Mouse (Mus musculus): Measurements from ENCODE around the gene Klhl21. TPM values are rescaled to one million over a fixed set of nuclear protein-coding genes. Genes with fewer than 3 reads are reported as not detected.

Gene Klhl21
- polyA plus RNA-seq, 1 experiment from 2014 or later = 4.2 TPM

DNA sequence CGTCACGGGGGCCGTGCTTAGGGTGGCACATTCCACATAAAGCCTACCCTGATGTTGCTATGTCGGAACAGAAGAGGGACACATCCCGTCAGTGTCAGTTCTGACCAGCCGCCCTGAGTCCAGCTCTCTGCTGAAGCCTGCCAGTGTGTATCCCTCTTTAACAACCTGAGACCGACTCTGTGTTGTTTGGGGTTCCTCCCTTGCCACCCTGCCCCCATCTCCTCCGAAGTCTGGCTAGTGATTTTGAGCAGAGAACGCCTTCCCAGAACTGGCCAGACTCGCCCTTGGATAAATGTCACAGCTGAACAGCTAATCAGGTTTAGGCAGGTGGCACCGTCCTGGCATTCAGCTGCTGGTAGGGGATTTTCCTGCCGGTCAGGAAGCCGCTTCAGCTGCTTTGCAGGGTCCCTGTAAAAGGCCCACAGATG, 2.1 kb downstream of the Klhl21 start:
- 9% methylated on average over 13 of the region's 13 CpGs for WGBS (ENCODE audit: insufficient replicate concordance)
- H3K4me1 ChIP-seq (ENCODE audit: insufficient read depth) = peaks cover 37% of the 10 kb centered on the region
- peak overlapping the region; percentile 83 for H3K9ac ChIP-seq (replicated peaks)
- H3K4me3 ChIP-seq (ENCODE audit: low read depth, low read length) = peak overlapping the region; percentile 87
- H3K9me3 ChIP-seq (ENCODE audit: low read length) = no peaks in the 10 kb centered on the region
- peaks cover 3% of the 10 kb centered on the region; the same call in 1 of the 2 replicates for H3K27me3 ChIP-seq (ENCODE audit: insufficient read depth, low read length)
- DNase-seq (peak; percentile 54), ATAC-seq (peak; percentile 58)
- H3K4me2 ChIP-seq (ENCODE audit: low read depth, low read length) = peak overlapping the region; percentile 95
- peak overlapping the region; percentile 96 for H3K27ac ChIP-seq (ENCODE audit: low read depth)
- H3K36me3 ChIP-seq (replicated peaks; ENCODE audit: insufficient read depth, low read length) = peaks cover 21% of the 10 kb centered on the region; the same call in 1 of the 2 replicates
- TF ChIP-seq CTCF (IDR thresholded peaks at IDR 0.05; ENCODE audit: low read depth) = no peak
- TF ChIP-seq EP300 (IDR thresholded peaks at IDR 0.05; ENCODE audit: low read depth) = no peak

- Histone ChIP-seq H3K9ac (replicated peaks) (peak overlapping the region; percentile 83), H3K9me3 (ENCODE audit: low read length) (no peaks in the 10 kb centered on the region), H3K36me3 (replicated peaks; ENCODE audit: insufficient read depth, low read length) (peaks cover 21% of the 10 kb centered on the region; the same call in 1 of the 2 replicates), H3K4me2 (ENCODE audit: low read depth, low read length) (peak overlapping the region; percentile 95), H3K4me3 (ENCODE audit: low read depth, low read length) (peak overlapping the region; percentile 87), H3K27ac (ENCODE audit: low read depth) (peak overlapping the region; percentile 96), H3K27me3 (ENCODE audit: insufficient read depth, low read length) (peaks cover 3% of the 10 kb centered on the region; the same call in 1 of the 2 replicates), H3K4me1 (ENCODE audit: insufficient read depth) (peaks cover 37% of the 10 kb centered on the region)
- TF ChIP-seq CTCF (IDR thresholded peaks at IDR 0.05; ENCODE audit: low read depth) = no peak
- TF ChIP-seq EP300 (IDR thresholded peaks at IDR 0.05; ENCODE audit: low read depth) = no peak
- 62% methylated on average over 8 of the region's 8 CpGs for WGBS (ENCODE audit: insufficient replicate concordance)
- ATAC-seq (no peak), DNase-seq (no peak)
Measured at GRCm38 (mm10) chr4:152011171-152011760, 2.7 kb downstream of the Klhl21 start.

- Histone ChIP-seq H3K4me1 (ENCODE audit: insufficient read depth) (peaks cover 34% of the 10 kb centered on the region), H3K36me3 (replicated peaks; ENCODE audit: insufficient read depth, low read length) (peaks cover 21% of the 10 kb centered on the region; the same call in 1 of the 2 replicates), H3K27me3 (ENCODE audit: insufficient read depth, low read length) (peaks cover 3% of the 10 kb centered on the region; the same call in 1 of the 2 replicates), H3K4me2 (ENCODE audit: low read depth, low read length) (peak overlapping the region; percentile 95; the same call in 1 of the 2 replicates), H3K9ac (replicated peaks) (no peak overlapping the region), H3K27ac (ENCODE audit: low read depth) (no peak overlapping the region), H3K9me3 (ENCODE audit: low read length) (no peaks in the 10 kb centered on the region), H3K4me3 (ENCODE audit: low read depth, low read length) (no peak overlapping the region)
- no peak for DNase-seq
- whole genome bisulfite sequencing (ENCODE audit: insufficient replicate concordance) = 90% methylated on average over 16 of the region's 16 CpGs
- TF ChIP-seq CTCF (IDR thresholded peaks at IDR 0.05; ENCODE audit: low read depth) (no peak), EP300 (IDR thresholded peaks at IDR 0.05; ENCODE audit: low read depth) (no peak)
- no peak for ATAC-seq
Measured at GRCm38 (mm10) chr4:152012109-152012508, 3.5 kb downstream of the Klhl21 start.

DNA sequence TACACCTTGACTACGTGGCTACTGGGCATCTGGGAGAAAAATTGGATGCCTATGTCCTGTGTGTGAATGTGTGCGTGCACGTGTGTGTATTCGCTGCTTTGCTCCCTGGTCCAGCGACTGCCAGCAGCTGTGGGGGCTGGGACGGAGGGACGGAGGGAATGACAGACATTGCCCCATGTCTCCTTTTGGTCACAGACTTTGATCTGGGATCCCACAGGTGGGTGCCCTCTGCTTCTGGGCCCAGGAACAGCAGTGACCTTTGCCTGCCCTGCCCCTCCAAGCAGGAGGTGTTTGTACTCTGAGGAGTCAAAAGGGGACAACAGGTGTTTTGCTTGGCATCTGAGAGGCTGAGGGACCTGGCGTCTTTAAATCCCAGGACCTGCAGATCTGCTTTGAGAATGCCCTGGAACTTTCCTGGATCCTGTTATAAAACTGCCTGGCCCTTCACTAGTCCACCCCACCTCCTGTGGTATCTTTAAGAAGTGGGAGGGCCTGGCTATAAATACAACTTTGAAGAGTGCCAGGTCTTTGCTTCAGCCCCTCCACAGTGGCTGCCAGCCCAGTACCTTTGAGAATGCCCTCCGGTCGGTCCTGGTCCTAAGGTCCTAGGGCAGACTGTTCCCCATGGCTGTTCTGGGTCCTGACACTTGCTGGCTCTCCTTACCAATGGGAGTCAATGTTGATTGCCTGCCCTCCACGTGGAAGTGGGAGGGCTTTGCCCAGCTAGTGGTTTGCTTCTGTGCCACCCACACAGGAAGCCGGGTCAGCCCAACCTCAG, 4.6 kb downstream of the Klhl21 start:
- DNase-seq (no peak), ATAC-seq (no peak)
- TF ChIP-seq EP300 (IDR thresholded peaks at IDR 0.05; ENCODE audit: low read depth) (no peak), CTCF (IDR thresholded peaks at IDR 0.05; ENCODE audit: low read depth) (no peak)
- Histone ChIP-seq H3K4me3 (ENCODE audit: low read depth, low read length) (no peak overlapping the region), H3K9me3 (ENCODE audit: low read length) (no peaks in the 10 kb centered on the region), H3K27me3 (ENCODE audit: insufficient read depth, low read length) (no peaks in the 10 kb centered on the region), H3K36me3 (replicated peaks; ENCODE audit: insufficient read depth, low read length) (peaks cover 21% of the 10 kb centered on the region; the same call in 1 of the 2 replicates), H3K4me2 (ENCODE audit: low read depth, low read length) (no peak overlapping the region), H3K9ac (replicated peaks) (no peak overlapping the region), H3K27ac (ENCODE audit: low read depth) (no peak overlapping the region; the same call in 1 of the 2 replicates), H3K4me1 (ENCODE audit: insufficient read depth) (peaks cover 30% of the 10 kb centered on the region)
- 68% methylated on average over 12 of the region's 12 CpGs for WGBS (ENCODE audit: insufficient replicate concordance)

DNA sequence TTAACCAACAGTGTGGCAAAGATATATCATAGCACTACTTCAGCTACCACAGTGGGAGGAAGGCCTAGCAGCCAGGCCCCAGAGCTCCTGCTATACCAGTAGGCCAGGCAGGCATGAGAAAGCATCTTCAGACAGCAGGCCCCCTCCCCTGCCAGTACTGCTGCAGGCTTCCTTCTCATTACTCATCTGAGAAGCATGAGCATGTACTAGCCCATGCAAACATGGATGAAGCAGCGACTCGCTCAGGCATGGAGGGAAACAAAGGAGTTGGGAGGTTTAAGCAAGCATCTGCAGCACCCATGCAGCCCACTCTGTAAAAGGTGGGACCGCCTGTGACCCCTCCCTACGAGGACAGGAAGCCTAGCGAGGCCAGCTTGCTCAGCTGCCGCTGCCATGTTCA, 10.5 kb downstream of the Klhl21 start:
- Histone ChIP-seq H3K4me3 (ENCODE audit: low read depth, low read length) (no peak overlapping the region), H3K4me2 (ENCODE audit: low read depth, low read length) (no peak overlapping the region), H3K9ac (replicated peaks) (no peak overlapping the region), H3K9me3 (ENCODE audit: low read length) (no peaks in the 10 kb centered on the region), H3K4me1 (ENCODE audit: insufficient read depth) (no peaks in the 10 kb centered on the region), H3K27me3 (ENCODE audit: insufficient read depth, low read length) (no peaks in the 10 kb centered on the region), H3K36me3 (replicated peaks; ENCODE audit: insufficient read depth, low read length) (peaks cover 50% of the 10 kb centered on the region), H3K27ac (ENCODE audit: low read depth) (no peak overlapping the region)
- no peak for ATAC-seq
- no peak for TF ChIP-seq EP300 (IDR thresholded peaks at IDR 0.05; ENCODE audit: low read depth)
- no peak for TF ChIP-seq CTCF (IDR thresholded peaks at IDR 0.05; ENCODE audit: low read depth)
- WGBS (ENCODE audit: insufficient replicate concordance) = 81% methylated on average over 6 of the region's 6 CpGs
- no peak for DNase-seq

GRCm38 (mm10) chr4:152020024-152020423, 11.4 kb downstream of the Klhl21 start:
- no peak overlapping the region for H3K27ac ChIP-seq (ENCODE audit: low read depth)
- no peak for DNase-seq
- no peaks in the 10 kb centered on the region for H3K27me3 ChIP-seq (ENCODE audit: insufficient read depth, low read length)
- peaks cover 50% of the 10 kb centered on the region for H3K36me3 ChIP-seq (replicated peaks; ENCODE audit: insufficient read depth, low read length)
- no peak overlapping the region for H3K4me2 ChIP-seq (ENCODE audit: low read depth, low read length)
- H3K4me3 ChIP-seq (ENCODE audit: low read depth, low read length) = no peak overlapping the region
- peaks cover 1% of the 10 kb centered on the region; the same call in 1 of the 2 replicates for H3K4me1 ChIP-seq (ENCODE audit: insufficient read depth)
- 90% methylated on average over 21 of the region's 21 CpGs for WGBS (ENCODE audit: insufficient replicate concordance)
- TF ChIP-seq CTCF (IDR thresholded peaks at IDR 0.05; ENCODE audit: low read depth) (no peak), EP300 (IDR thresholded peaks at IDR 0.05; ENCODE audit: low read depth) (no peak)
- ATAC-seq = no peak
- no peaks in the 10 kb centered on the region for H3K9me3 ChIP-seq (ENCODE audit: low read length)
- no peak overlapping the region for H3K9ac ChIP-seq (replicated peaks)
